Mouse (Mus musculus) intestine, embryonic 14.5 days (tissue): ENCODE measurements around the gene Mrpl27. TPM values are rescaled to one million over a fixed set of nuclear protein-coding genes. Genes with fewer than 3 reads are reported as not detected.
"Not testable (repeated sequence)": the region's sequence is repeated elsewhere in the genome, so short reads cannot be mapped to it uniquely, and the experiment has no call there.

ENCODE experiments used
- ATAC-seq: fragments of 200-750 bp; cut with Nextera tagmentation; replicated peaks from 2 replicates; pipeline ENCODE4 v1.8.0; 2017; ENCODE audit warnings: low read depth, moderate number of reproducible peaks, moderate TSS enrichment, moderate library complexity; ENCODE audit not compliant: low FRiP score, low TSS enrichment
- DNase-seq: peaks from one replicate; pipeline ENCODE4 v3.0.0-alpha.2; 2018; ENCODE audit warnings: low spot score
- H3K27ac ChIP-seq: fragments of 300-500 bp; sonication (generic); 2 replicates; pipeline ENCODE4 v1.5.1; 2014; ENCODE audit warnings: low read depth, mild to moderate bottlenecking, control low read depth
- H3K27me3 ChIP-seq: fragments of 300-500 bp; sonication (generic); replicated peaks from 2 replicates; pipeline ENCODE4 v1.6.1; 2014; ENCODE audit warnings: low read length, control low read depth; ENCODE audit not compliant: control insufficient read depth, insufficient read depth
- H3K36me3 ChIP-seq: fragments of 300-500 bp; sonication (generic); 2 replicates; pipeline ENCODE4 v1.6.1; 2014; ENCODE audit warnings: low read length, control low read depth; ENCODE audit not compliant: control insufficient read depth, insufficient read depth
- H3K4me1 ChIP-seq: fragments of 300-500 bp; sonication (generic); replicated peaks from 2 replicates; pipeline ENCODE4 v1.6.1; 2014; ENCODE audit warnings: low read length, control low read depth, mixed read lengths; ENCODE audit not compliant: control insufficient read depth, insufficient read depth
- H3K4me2 ChIP-seq: fragments of 300-500 bp; sonication (generic); 2 replicates; pipeline ENCODE4 v1.6.1; 2014; ENCODE audit warnings: low read length
- H3K4me3 ChIP-seq: fragments of 300-500 bp; sonication (generic); 2 replicates; pipeline ENCODE4 v1.5.1; 2014; ENCODE audit warnings: low read depth, low read length, control low read depth, mixed read lengths
- H3K9ac ChIP-seq: fragments of 300-500 bp; sonication (generic); 2 replicates; pipeline ENCODE4 v1.6.1; 2014; ENCODE audit warnings: mild to moderate bottlenecking, low read length
- H3K9me3 ChIP-seq: fragments of 300-500 bp; sonication (generic); 2 replicates; pipeline ENCODE4 v1.6.1; 2016; ENCODE audit warnings: low read length, control low read depth; ENCODE audit not compliant: control insufficient read depth
- WGBS: fragments of 180-500 bp; shearing (Covaris S2); extraction: QIAGEN DNeasy Blood & Tissue Kit; methylation state at CpG from one replicate; pipeline ENCODE4 v1.1.7; 2014; 5-methylcytosine and 5-hydroxymethylcytosine counted together
- polyA plus RNA-seq: library from polyadenylated mRNA; unstranded; fragments of >200 nt; fragmentation: Nextera tagmentation; extraction: Ambion mirVana; gene quantifications from 2 replicates; pipeline ENCODE4 v1.2.1, GENCODE M21; 2014

Mrpl27 gene
- polyA plus RNA-seq, 1 experiment from 2014 or later, result 137 TPM

DNA sequence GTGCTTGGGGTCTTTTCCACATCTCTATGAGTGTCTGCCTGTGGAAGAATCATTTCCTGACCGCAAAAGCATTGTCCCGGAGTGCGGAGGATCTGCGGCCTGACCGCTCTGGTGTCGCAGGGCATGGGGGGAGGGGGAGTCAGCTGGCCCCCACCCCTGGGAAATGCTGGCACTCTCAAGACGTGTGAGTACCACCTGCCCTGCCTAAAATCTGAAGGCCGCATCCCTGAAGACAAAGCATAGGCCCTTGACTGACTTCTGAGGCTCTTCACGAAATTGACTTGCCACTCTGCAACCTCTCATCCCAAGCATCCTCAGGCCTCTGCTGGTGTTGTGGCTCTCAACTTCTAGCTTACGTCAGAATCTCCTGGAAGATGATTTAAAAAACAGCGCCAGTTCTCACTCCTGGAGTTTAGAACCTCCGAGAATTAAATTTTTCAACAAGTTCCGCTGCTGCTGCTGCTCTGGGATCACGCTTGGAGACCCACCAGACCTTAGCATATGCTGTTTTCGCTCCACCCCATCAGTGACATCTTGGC, 24.1 kb downstream of the Mrpl27 start:
- Histone ChIP-seq H3K4me1 (peaks cover 29% of the 10 kb centered on the region), H3K27me3 (no peaks in the 10 kb centered on the region), H3K9ac (peak overlapping the region; percentile 93), H3K9me3 (no peaks in the 10 kb centered on the region), H3K4me2 (peak overlapping the region; percentile 68), H3K4me3 (peak overlapping the region; percentile 92), H3K27ac (0 out of 2 replicates have a peak overlapping the region, but pooled peaks have one; percentile 16), H3K36me3 (no peaks in the 10 kb centered on the region)
- ATAC-seq, result no peak
- no peak for DNase-seq
- WGBS, result 32% methylated on average over 15 of the region's 15 CpGs

- Histone ChIP-seq H3K9ac (no peak overlapping the region), H3K27me3 (no peaks in the 10 kb centered on the region), H3K4me3 (no peak overlapping the region), H3K36me3 (no peaks in the 10 kb centered on the region), H3K9me3 (no peaks in the 10 kb centered on the region), H3K4me1 (peaks cover 14% of the 10 kb centered on the region), H3K4me2 (no peak overlapping the region), H3K27ac (no peak overlapping the region)
- ATAC-seq (no peak), DNase-seq (no peak)
These were observed 27.1 kb downstream of the Mrpl27 start for GRCm38 (mm10) chr11:94680639-94681038.

- Histone ChIP-seq H3K36me3 (no peaks in the 10 kb centered on the region), H3K4me2 (no peak overlapping the region), H3K27ac (no peak overlapping the region), H3K4me1 (peaks cover 4% of the 10 kb centered on the region), H3K27me3 (no peaks in the 10 kb centered on the region), H3K9ac (no peak overlapping the region), H3K9me3 (no peaks in the 10 kb centered on the region), H3K4me3 (no peak overlapping the region)
- DNase-seq (no peak), ATAC-seq (no peak)
- WGBS, result 78% methylated on average over 4 of the region's 4 CpGs
These were observed 28.1 kb downstream of the Mrpl27 start for GRCm38 (mm10) chr11:94681640-94682039.

GRCm38 (mm10) chr11:94682427-94682826, 28.9 kb downstream of the Mrpl27 start:
- H3K27me3 ChIP-seq, result no peaks in the 10 kb centered on the region
- H3K27ac ChIP-seq, result no peak overlapping the region
- H3K9ac ChIP-seq, result no peak overlapping the region
- H3K4me2 ChIP-seq, result no peak overlapping the region
- H3K4me1 ChIP-seq, result peaks cover 4% of the 10 kb centered on the region; the same call in 1 of the 2 replicates
- no peaks in the 10 kb centered on the region for H3K9me3 ChIP-seq
- ATAC-seq (no peak), DNase-seq (no peak)
- WGBS, result 85% methylated on average over 7 of the region's 7 CpGs
- H3K36me3 ChIP-seq, result no peaks in the 10 kb centered on the region
- H3K4me3 ChIP-seq, result no peak overlapping the region

DNA sequence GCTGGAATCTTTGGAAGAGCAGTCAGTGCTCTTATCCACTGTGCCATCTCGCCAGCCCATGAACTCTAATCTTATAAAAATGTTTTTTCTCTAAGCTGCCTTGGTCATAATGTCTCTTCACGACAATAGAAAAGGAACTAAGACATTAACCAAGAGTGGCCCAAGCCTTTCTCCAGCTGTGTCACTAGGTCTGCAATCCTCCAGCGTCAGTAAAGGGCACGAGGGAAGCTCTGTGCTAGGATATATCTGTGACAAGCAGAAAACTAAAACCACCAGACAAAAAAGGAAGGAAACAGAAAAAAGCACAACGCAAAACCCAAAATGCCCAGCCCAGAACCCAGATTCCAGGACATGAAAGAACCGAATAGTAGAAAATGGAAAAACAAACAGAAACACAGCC, 33.6 kb downstream of the Mrpl27 start:
- DNase-seq (no peak), ATAC-seq (no peak)
- Histone ChIP-seq H3K27ac (no peak overlapping the region), H3K4me2 (no peak overlapping the region), H3K9me3 (no peaks in the 10 kb centered on the region), H3K36me3 (no peaks in the 10 kb centered on the region), H3K4me3 (no peak overlapping the region), H3K4me1 (no peaks in the 10 kb centered on the region), H3K27me3 (no peaks in the 10 kb centered on the region), H3K9ac (no peak overlapping the region)
- WGBS, result 83% methylated on average over 6 of the region's 6 CpGs

GRCm38 (mm10) chr11:94692502-94692901, 38.9 kb downstream of the Mrpl27 start:
- H3K36me3 ChIP-seq, H3K27me3 ChIP-seq, H3K4me1 ChIP-seq, ATAC-seq, H3K27ac ChIP-seq, H3K4me3 ChIP-seq, H3K9ac ChIP-seq, DNase-seq, H3K4me2 ChIP-seq, H3K9me3 ChIP-seq: not testable (repeated sequence)

DNA sequence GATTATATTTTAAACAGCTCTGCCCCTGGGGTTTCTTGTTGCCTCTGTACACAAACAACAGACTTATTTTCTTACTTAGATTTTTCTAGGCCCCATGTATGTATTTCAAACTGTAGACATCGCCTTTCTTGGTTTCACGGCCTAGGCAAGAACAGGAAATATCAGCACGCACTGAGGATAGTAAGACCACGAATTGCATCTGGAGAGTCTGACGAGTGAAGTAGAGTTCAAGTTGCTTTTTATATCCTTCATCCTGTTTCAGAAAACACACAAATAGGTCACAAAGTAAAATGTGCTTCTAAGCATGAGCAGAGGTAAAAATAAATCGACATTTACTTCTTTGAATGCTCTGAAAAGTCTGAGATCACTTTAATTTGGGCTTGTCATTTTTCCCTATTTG, 41.9 kb downstream of the Mrpl27 start:
- Histone ChIP-seq H3K9ac (no peak overlapping the region), H3K9me3 (no peaks in the 10 kb centered on the region), H3K36me3 (no peaks in the 10 kb centered on the region), H3K4me1 (no peaks in the 10 kb centered on the region), H3K27ac (no peak overlapping the region), H3K4me3 (no peak overlapping the region), H3K4me2 (no peak overlapping the region), H3K27me3 (no peaks in the 10 kb centered on the region)
- DNase-seq, result no peak
- WGBS, result 75% methylated on average over 6 of the region's 6 CpGs
- no peak for ATAC-seq

GRCm38 (mm10) chr11:94697140-94697539, 43.6 kb downstream of the Mrpl27 start:
- no peak overlapping the region for H3K27ac ChIP-seq
- no peak overlapping the region for H3K4me3 ChIP-seq
- no peak for ATAC-seq
- no peaks in the 10 kb centered on the region for H3K36me3 ChIP-seq
- H3K4me2 ChIP-seq, result no peak overlapping the region
- 78% methylated on average over 2 of the region's 2 CpGs for WGBS
- no peak for DNase-seq
- no peaks in the 10 kb centered on the region for H3K27me3 ChIP-seq
- H3K4me1 ChIP-seq, result peaks cover 14% of the 10 kb centered on the region; the same call in 1 of the 2 replicates
- no peak overlapping the region for H3K9ac ChIP-seq
- H3K9me3 ChIP-seq, result no peaks in the 10 kb centered on the region

DNA sequence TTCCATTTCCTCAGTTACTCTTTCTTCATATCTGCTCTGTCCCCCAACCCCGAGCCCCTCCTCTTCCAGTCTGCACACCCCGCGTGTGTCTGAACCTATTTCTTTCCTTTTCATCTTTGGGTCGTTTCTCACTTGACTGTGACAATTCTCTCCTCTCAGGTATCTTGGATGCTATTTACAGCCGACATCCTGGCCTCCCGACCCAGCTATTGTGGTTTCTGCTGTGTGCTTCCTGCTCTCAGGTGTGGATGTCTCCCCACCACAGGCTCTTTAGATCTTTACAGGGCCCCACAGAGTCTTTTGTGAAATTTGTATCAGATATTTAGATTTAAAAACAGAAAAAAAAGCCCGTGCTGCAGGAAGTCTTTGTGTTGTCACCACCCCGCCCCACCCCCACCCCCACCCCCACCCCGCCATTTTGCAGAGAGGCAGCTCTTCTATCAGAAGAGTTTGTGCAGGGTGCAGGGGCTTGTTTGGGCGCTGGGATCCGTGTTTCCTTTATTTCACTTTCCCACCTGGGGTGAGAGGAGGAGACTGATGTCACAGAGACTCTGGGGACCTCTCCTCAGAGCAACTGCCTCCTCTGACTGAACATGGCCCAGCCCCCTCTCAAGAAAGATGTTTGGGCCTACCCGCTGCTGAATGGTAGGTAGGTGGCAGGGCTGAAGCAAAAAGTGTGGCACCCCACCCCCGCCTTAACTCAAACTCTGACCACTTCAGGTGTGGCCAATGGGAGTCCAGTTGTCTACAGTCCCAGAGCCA, 44.3 kb downstream of the Mrpl27 start:
- ATAC-seq (no peak), DNase-seq (no peak)
- Histone ChIP-seq H3K27me3 (no peaks in the 10 kb centered on the region), H3K4me2 (no peak overlapping the region), H3K4me3 (no peak overlapping the region), H3K9ac (no peak overlapping the region), H3K4me1 (peaks cover 18% of the 10 kb centered on the region; the same call in 1 of the 2 replicates), H3K9me3 (no peaks in the 10 kb centered on the region), H3K36me3 (no peaks in the 10 kb centered on the region), H3K27ac (no peak overlapping the region)
- 43% methylated on average over 13 of the region's 13 CpGs for WGBS
